Mouse (Mus musculus): ENCODE measurements at regions not wholly inside any gene's neighbourhood (a gene's known extent, or its start where the extent isn't known, plus 50 kb on each side); places are given as distances from the start of the nearest gene placed in this dataset.

- no peak for TF ChIP-seq CTCF (IDR thresholded peaks at IDR 0.05; ENCODE audit: low read depth)
- TF ChIP-seq EP300 (IDR thresholded peaks at IDR 0.05; ENCODE audit: low read depth): no peak
These were observed 373.4 kb downstream of the Ptprc start for GRCm38 (mm10) chr1:137802119-137802518.
